Mouse (Mus musculus) megakaryocyte, embryonic 14.5 days (primary cell): Measurements from ENCODE around the gene Igf2bp1.

Experiments
- FLI1 ChIP-seq: IDR thresholded peaks from 2 replicates; pipeline ENCODE4 v1.6.1; 2012; ENCODE audit warnings: low read length, inconsistent platforms, mixed read lengths
- GATA1 ChIP-seq: IDR thresholded peaks from 3 replicates; pipeline ENCODE4 v1.6.1; 2012; ENCODE audit warnings: mixed read lengths, low read length, inconsistent platforms, borderline replicate concordance

GRCm38 (mm10) chr11:95973187-95973586, 32.6 kb downstream of the Igf2bp1 start:
- TF ChIP-seq FLI1 (no peak), GATA1 (no peak)
